Mouse (Mus musculus) heart, postnatal 0 days (tissue): ENCODE results near the gene Irf9.

Source experiments
- CTCF ChIP-seq: IDR thresholded peaks from 2 replicates; pipeline ENCODE4 v1.5.1; 2016; ENCODE audit warnings: antibody characterized with exemption, control low read depth, low read depth
- EP300 ChIP-seq: IDR thresholded peaks from 2 replicates; pipeline ENCODE4 v1.6.1; 2016; ENCODE audit warnings: antibody characterized with exemption, low read depth

DNA sequence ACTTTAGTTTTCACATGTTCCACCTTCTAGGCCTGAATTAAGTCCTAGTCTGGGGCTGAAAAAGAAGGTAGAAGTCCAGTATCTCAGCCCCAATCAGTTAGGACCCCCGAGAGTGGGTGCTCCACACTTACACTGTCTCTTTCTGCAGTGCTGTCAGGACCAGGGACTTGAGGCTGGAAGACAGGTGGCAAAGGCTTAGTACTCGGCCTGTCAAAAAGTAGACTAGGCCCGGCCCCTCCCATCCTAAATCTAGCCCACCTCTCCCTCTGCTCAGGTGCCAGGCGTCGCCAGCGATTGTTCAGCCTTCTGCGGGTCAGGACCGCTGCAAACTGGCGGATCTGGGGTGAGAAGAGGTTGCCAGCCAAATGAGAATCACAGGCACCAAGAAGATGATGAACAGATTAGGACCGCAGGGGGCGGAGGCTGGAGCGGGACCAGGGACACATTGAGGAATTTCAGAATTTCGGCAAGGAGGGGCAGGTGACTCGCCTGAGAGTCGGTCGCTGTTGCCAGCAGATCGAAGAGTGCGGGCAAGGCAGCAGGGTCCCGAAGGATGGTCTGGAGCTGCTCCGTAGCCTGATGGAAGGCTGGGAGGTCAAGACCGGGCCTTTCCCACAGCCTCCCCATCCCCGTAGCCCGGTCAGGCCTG lies 31.6 kb downstream of the Irf9 start:
- no peak for TF ChIP-seq CTCF
- no peak for TF ChIP-seq EP300
